16 mouse cellular contexts compared by ENCODE assay signal in the genomic region with DNA sequence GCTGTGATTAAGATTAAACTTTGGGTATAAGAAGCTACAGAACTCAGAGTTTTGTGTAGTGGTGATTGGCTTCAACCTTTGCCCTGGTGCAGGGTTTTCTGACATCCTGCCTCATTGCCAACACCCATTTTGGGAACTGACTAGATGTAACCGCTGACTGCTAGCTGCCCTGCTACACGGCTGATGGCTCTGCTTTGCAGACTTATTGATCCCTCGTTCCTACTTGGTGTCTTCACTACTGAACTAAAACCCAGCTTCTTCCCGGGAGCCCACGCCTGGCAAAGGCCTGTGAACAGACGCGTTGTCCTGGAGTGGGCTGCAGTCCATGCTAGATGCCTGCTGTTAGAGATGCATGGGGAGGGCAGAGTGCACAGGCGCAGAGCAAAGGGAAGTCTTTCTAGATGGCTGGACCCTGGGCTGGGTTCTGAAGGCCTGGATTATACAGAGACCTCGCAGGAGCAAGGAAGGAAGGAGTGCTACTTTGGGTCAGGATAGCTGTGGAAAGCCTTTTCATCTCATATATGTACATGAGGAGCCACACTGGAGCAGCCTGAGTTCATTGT.
DNase-seq lines count a peak whose midpoint lies in the region; ATAC-seq and TF ChIP-seq lines count a peak whose summit lies in the region.
"Had no signal": no experiment of that assay in that cellular context is flagged by ENCODE, and none has a peak within 500 bp of the region (broad histone marks: within the 10 kb centered on the region; RNA-seq: fewer than 3 reads in every experiment).

No protein-coding gene starts in this region.

- no peak overlapping the region for H3K4me2 ChIP-seq in liver, embryonic 15.5 days
- 0 out of 2 replicates have a peak overlapping the region, but pooled peaks have one; percentile 10 for H3K4me2 ChIP-seq in intestine, postnatal 0 days (replicated peaks; ENCODE audit: low read depth)
- H3K4me2 ChIP-seq: midbrain, embryonic 12.5 days had no signal

- H3K4me3 ChIP-seq in liver, embryonic 15.5 days (replicated peaks), result no peak overlapping the region
- no peak overlapping the region for H3K4me3 ChIP-seq in intestine, postnatal 0 days (ENCODE audit: low read depth, low read length)
- no peak overlapping the region for H3K4me3 ChIP-seq in heart, adult 2 months
- H3K4me3 ChIP-seq: heart, embryonic 10.5 days; limb, embryonic 10.5 days; midbrain, embryonic 12.5 days; myocyte had no signal

- no peak for TF ChIP-seq POLR2A in heart, adult 2 months (IDR thresholded peaks at IDR 0.05; ENCODE audit: insufficient read depth, low read depth, low read length)

- H3K27ac ChIP-seq in liver, embryonic 15.5 days (replicated peaks), result peak overlapping the region; percentile 31; the same call in 1 of the 2 replicates
- peak overlapping the region; percentile 70; the same call in 1 of the 2 replicates for H3K27ac ChIP-seq in intestine, postnatal 0 days (ENCODE audit: low read depth, low read length)
- H3K27ac ChIP-seq in heart, adult 2 months, result no peak overlapping the region
- H3K27ac ChIP-seq: heart, embryonic 10.5 days; limb, embryonic 10.5 days; midbrain, embryonic 12.5 days had no signal

- no peaks in the 10 kb centered on the region for H3K27me3 ChIP-seq in liver, embryonic 15.5 days
- H3K27me3 ChIP-seq in intestine, postnatal 0 days (replicated peaks; ENCODE audit: control insufficient read depth, insufficient read depth, low read length), result no peaks in the 10 kb centered on the region
- no peaks in the 10 kb centered on the region for H3K27me3 ChIP-seq in heart, adult 2 months (ENCODE audit: control insufficient read depth, insufficient read depth, low read length)
- H3K27me3 ChIP-seq: midbrain, embryonic 12.5 days had no signal

- no peak for ATAC-seq in liver, embryonic 15.5 days (ENCODE audit: insufficient read depth)
- ATAC-seq in intestine, postnatal 0 days, result 0 out of 2 replicates have a peak, but pooled peaks have one; percentile 12

- no peaks in the 10 kb centered on the region for H3K36me3 ChIP-seq in liver, embryonic 15.5 days (replicated peaks)
- no peaks in the 10 kb centered on the region for H3K36me3 ChIP-seq in intestine, postnatal 0 days (ENCODE audit: control insufficient read depth, insufficient read depth)
- H3K36me3 ChIP-seq in heart, adult 2 months (ENCODE audit: control insufficient read depth, insufficient read depth, low read length), result peaks cover 2% of the 10 kb centered on the region
- H3K36me3 ChIP-seq: heart, embryonic 10.5 days; limb, embryonic 10.5 days; midbrain, embryonic 12.5 days had no signal

- no peak for TF ChIP-seq EP300 in heart, adult 2 months (IDR thresholded peaks at IDR 0.05; ENCODE audit: insufficient read depth, low read depth, low read length)

- TF ChIP-seq CTCF in intestine, postnatal 0 days (IDR thresholded peaks at IDR 0.05; ENCODE audit: low read depth), result no peak
- TF ChIP-seq CTCF in heart, adult 2 months (IDR thresholded peaks at IDR 0.05), result no peak

- DNase-seq in heart, adult 11 months, result peak; percentile 88
- DNase-seq in heart, adult 9 months (ENCODE audit: low spot score in 2 of 2), result no peak
- no peak for DNase-seq in liver
- peak; percentile 65 for DNase-seq in brain, adult 2 months (ENCODE audit: low read depth, low spot score)
- no peak for DNase-seq in urinary bladder, postnatal 10 days (ENCODE audit: low spot score)
- DNase-seq in heart, adult 2 months, result no peak
- DNase-seq: adrenal gland, postnatal 36 days; lung, postnatal 14 days; right cerebral cortex, postnatal 25 days had no signal

- 80% methylated on average over 9 of the region's 9 CpGs for WGBS in liver, embryonic 15.5 days (ENCODE audit: insufficient replicate concordance)
- WGBS in intestine, postnatal 0 days, result 64% methylated on average over 9 of the region's 9 CpGs
- WGBS in heart, adult 2 months, result 78% methylated on average over 9 of the region's 9 CpGs

- H3K4me1 ChIP-seq in liver, embryonic 15.5 days (replicated peaks), result peaks cover 47% of the 10 kb centered on the region
- H3K4me1 ChIP-seq in intestine, postnatal 0 days (replicated peaks; ENCODE audit: control insufficient read depth, insufficient read depth, low read length), result peaks cover 18% of the 10 kb centered on the region
- H3K4me1 ChIP-seq in heart, adult 2 months (ENCODE audit: control insufficient read depth, insufficient read depth, low read length), result peaks cover 22% of the 10 kb centered on the region

- peaks cover 5% of the 10 kb centered on the region; the same call in 1 of the 2 replicates for H3K79me2 ChIP-seq in heart, adult 2 months (replicated peaks; ENCODE audit: control insufficient read depth, insufficient read depth, low read length)

- H3K9ac ChIP-seq in liver, embryonic 15.5 days, result no peak overlapping the region
- H3K9ac ChIP-seq in intestine, postnatal 0 days (ENCODE audit: low read depth, low read length), result no peak overlapping the region
- H3K9ac ChIP-seq in heart, adult 2 months (ENCODE audit: low read depth, low read length), result no peak overlapping the region
- H3K9ac ChIP-seq: midbrain, embryonic 12.5 days had no signal

- H3K9me3 ChIP-seq in liver, embryonic 15.5 days (replicated peaks), result no peaks in the 10 kb centered on the region
- no peaks in the 10 kb centered on the region for H3K9me3 ChIP-seq in intestine, postnatal 0 days (ENCODE audit: control insufficient read depth)
- H3K9me3 ChIP-seq: G1E; heart, embryonic 10.5 days; limb, embryonic 10.5 days; midbrain, embryonic 12.5 days had no signal

- intact Hi-C loops in heart, adult 2 months (cut with DNase I), result loop anchor here (5.0 kb wide), 1 partner anchor 113 kb away; no protein-coding TSS in a partner anchor

Comparison
In these comparisons a context has a peak if more than half of its experiments do, and no peak if none do; other contexts are left out.
1. DNase-seq: peak in heart, adult 11 months (single experiment) and brain, adult 2 months (single experiment); none in heart, adult 9 months (0 of 2), liver (single experiment), urinary bladder, postnatal 10 days (single experiment) and heart, adult 2 months (0 of 2).